Mouse (Mus musculus): ENCODE measurements around the gene Arfgef3. TPM values are rescaled to one million over a fixed set of nuclear protein-coding genes. Genes with fewer than 3 reads are reported as not detected.

Gene Arfgef3
- polyA plus RNA-seq, 1 experiment from 2014 or later: 0.99 TPM

DNA sequence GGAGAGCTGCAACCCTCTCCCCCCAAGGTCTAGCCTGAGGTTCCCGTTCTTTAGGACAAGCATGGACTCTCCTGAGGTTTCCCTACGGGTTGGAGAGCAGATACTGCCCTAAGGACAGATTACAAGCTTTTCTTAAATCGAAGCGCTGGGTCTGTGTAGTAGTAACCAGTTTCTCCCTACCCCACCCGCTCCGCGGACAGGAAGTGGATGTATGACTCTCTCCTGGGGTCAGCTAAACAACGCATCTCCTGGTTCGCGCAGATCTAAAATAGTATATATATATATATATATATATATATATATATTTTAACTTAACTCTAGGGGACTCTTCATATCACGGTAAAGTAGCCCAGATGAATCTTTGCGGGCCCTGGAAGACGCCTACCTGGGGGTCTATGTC is 198.4 kb downstream of the Arfgef3 start:
- peak overlapping the region; percentile 69 for H3K4me3 ChIP-seq
- H3K36me3 ChIP-seq: no peaks in the 10 kb centered on the region
- H3K27me3 ChIP-seq (ENCODE audit: insufficient read depth, poor library complexity, severe bottlenecking): no peaks in the 10 kb centered on the region
- no peaks in the 10 kb centered on the region for H3K9me3 ChIP-seq
- peaks cover 27% of the 10 kb centered on the region for H3K4me1 ChIP-seq (replicated peaks)
- DNase-seq (ENCODE audit: low spot score): no peak
- H3K27ac ChIP-seq: peak overlapping the region; percentile 87
- WGBS: 6% methylated on average over 13 of the region's 13 CpGs

DNA sequence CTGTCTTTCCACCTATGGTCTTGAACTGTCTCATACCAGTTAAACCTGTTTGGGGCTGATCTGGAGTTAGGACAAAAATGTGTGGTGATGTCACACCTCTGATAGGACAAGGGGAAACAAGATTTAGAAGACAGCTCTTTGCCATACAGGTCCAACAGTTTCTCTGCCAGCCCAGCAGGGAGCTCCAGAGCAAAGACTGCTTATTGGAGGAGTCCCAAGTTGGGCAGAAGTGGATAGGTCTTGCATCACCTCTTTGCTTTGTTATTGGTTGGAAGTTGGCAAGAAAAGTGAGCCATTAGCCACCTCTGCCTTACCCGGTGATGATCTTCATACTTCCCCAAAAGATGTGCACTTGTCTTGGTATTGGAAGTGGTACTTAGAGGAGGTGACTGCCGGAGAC is 206.9 kb downstream of the Arfgef3 start:
- 98% methylated on average over 2 of the region's 2 CpGs for WGBS
- Histone ChIP-seq H3K36me3 (peaks cover 40% of the 10 kb centered on the region), H3K4me3 (no peak overlapping the region), H3K9me3 (no peaks in the 10 kb centered on the region), H3K27ac (no peak overlapping the region), H3K4me1 (replicated peaks) (peaks cover 12% of the 10 kb centered on the region), H3K27me3 (ENCODE audit: insufficient read depth, poor library complexity, severe bottlenecking) (no peaks in the 10 kb centered on the region)
- DNase-seq (ENCODE audit: low spot score): no peak

DNA sequence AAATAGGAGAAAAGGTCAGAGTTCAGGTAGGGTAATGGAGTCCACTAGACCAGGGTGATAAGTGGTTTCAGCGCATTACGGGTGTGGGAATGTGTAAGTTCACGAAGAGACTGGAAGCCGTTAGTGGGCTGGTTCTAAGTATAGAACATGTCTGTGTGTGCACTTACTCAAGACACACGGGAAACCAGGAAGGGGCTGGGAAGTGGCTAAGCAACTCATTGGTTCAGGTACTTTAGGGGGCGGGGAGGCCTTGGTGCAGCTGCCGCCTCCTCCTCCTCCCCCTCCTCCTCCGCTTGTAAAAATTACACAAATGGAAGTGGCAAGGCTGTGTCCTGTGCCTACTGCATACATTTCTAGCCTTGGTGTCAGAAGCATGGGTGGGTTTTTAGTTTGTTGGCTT is 211.5 kb downstream of the Arfgef3 start:
- no peak for DNase-seq (ENCODE audit: low spot score)
- H3K27ac ChIP-seq: no peak overlapping the region
- H3K36me3 ChIP-seq: peaks cover 64% of the 10 kb centered on the region
- H3K9me3 ChIP-seq: no peaks in the 10 kb centered on the region
- no peak overlapping the region for H3K4me3 ChIP-seq
- WGBS: 73% methylated on average over 8 of the region's 8 CpGs
- H3K27me3 ChIP-seq (ENCODE audit: insufficient read depth, poor library complexity, severe bottlenecking): no peaks in the 10 kb centered on the region
- peaks cover 4% of the 10 kb centered on the region; the same call in 1 of the 2 replicates for H3K4me1 ChIP-seq (replicated peaks)

Other genes starting within 250 kb of the Arfgef3 start
- 15.1 and 15.8 TPM in 2 replicates for gene Hebp2, start 197.9 kb downstream of the Arfgef3 start, polyA plus RNA-seq (2016; fragmentation: Nextera tagmentation; extraction: Ambion mirVana)
- gene Gm4922, start 42.8 kb upstream of the Arfgef3 start, polyA plus RNA-seq (2016; fragmentation: Nextera tagmentation; extraction: Ambion mirVana): not detected in 2 replicates
- 15.7 and 18.2 TPM in 2 replicates for gene Perp, start 101.1 kb upstream of the Arfgef3 start, polyA plus RNA-seq (2016; fragmentation: Nextera tagmentation; extraction: Ambion mirVana)